Mouse (Mus musculus): ENCODE data around the gene Bivm.

GRCm38 (mm10) chr1:44118239-44119054 is at the start of gene Bivm, which contains the start of gene Kdelc1:
- TF ChIP-seq CTCF (IDR thresholded peaks at IDR 0.05; ENCODE audit: low read depth): no peak
- peak; percentile 40 for TF ChIP-seq EP300 (IDR thresholded peaks at IDR 0.05; ENCODE audit: low read depth)
